Comparison of ENCODE assay signal across 9 mouse cellular contexts in genomic region chr11:5255509-5256014, GRCm38 (mm10). TPM values are rescaled to one million over a fixed set of nuclear protein-coding genes. Genes with fewer than 3 reads are reported as not detected.
DNase-seq lines count a peak whose midpoint lies in the region; ATAC-seq and TF ChIP-seq lines count a peak whose summit lies in the region.
"Had no signal": no experiment of that assay in that cellular context is flagged by ENCODE, and none has a peak within 500 bp of the region (broad histone marks: within the 10 kb centered on the region; RNA-seq: fewer than 3 reads in every experiment).

No protein-coding gene starts in this region.

- WGBS in hindbrain, embryonic 10.5 days, result 46% methylated on average over 9 of the region's 9 CpGs
- 42% methylated on average over 9 of the region's 9 CpGs for WGBS in hindbrain, embryonic 11.5 days
- 7% methylated on average over 9 of the region's 9 CpGs for WGBS in forebrain, embryonic 14.5 days
- 23% methylated on average over 9 of the region's 9 CpGs for WGBS in midbrain, embryonic 16.5 days

- H3K9ac ChIP-seq in hindbrain, embryonic 11.5 days (ENCODE audit: low read depth, low read length), result no peak overlapping the region
- no peak overlapping the region for H3K9ac ChIP-seq in forebrain, embryonic 14.5 days (ENCODE audit: low read length)
- H3K9ac ChIP-seq in midbrain, embryonic 16.5 days (ENCODE audit: low read depth, low read length), result no peak overlapping the region

- no peak overlapping the region for H3K4me2 ChIP-seq in hindbrain, embryonic 11.5 days (replicated peaks; ENCODE audit: low read depth, low read length)
- no peak overlapping the region for H3K4me2 ChIP-seq in forebrain, embryonic 14.5 days (ENCODE audit: low read length)
- H3K4me2 ChIP-seq in midbrain, embryonic 16.5 days (ENCODE audit: low read length), result no peak overlapping the region

- no peaks in the 10 kb centered on the region for H3K36me3 ChIP-seq in hindbrain, embryonic 10.5 days
- no peaks in the 10 kb centered on the region for H3K36me3 ChIP-seq in hindbrain, embryonic 11.5 days (ENCODE audit: control insufficient read depth, insufficient read depth, low read length)
- no peaks in the 10 kb centered on the region for H3K36me3 ChIP-seq in forebrain, embryonic 14.5 days (ENCODE audit: control insufficient read depth, insufficient read depth, low read length)
- H3K36me3 ChIP-seq in midbrain, embryonic 16.5 days (ENCODE audit: control insufficient read depth, insufficient read depth, low read length), result no peaks in the 10 kb centered on the region

- H3K4me1 ChIP-seq in hindbrain, embryonic 10.5 days (replicated peaks), result peaks cover 57% of the 10 kb centered on the region
- peaks cover 3% of the 10 kb centered on the region; the same call in 1 of the 2 replicates for H3K4me1 ChIP-seq in hindbrain, embryonic 11.5 days (replicated peaks; ENCODE audit: control insufficient read depth, insufficient read depth, low read length)
- peaks cover 30% of the 10 kb centered on the region for H3K4me1 ChIP-seq in forebrain, embryonic 14.5 days (ENCODE audit: control insufficient read depth, insufficient read depth, low read length)
- H3K4me1 ChIP-seq in midbrain, embryonic 16.5 days (ENCODE audit: control insufficient read depth, insufficient read depth, low read length), result peaks cover 11% of the 10 kb centered on the region; the same call in 1 of the 2 replicates

- no peak for TF ChIP-seq POLR2A in brain, embryonic 14.5 days (IDR thresholded peaks at IDR 0.05; ENCODE audit: borderline replicate concordance, extremely low read depth, insufficient read depth, insufficient read length, poor library complexity, severe bottlenecking)

- peaks cover 3% of the 10 kb centered on the region; the same call in 1 of the 2 replicates for H3K27me3 ChIP-seq in hindbrain, embryonic 10.5 days (ENCODE audit: insufficient read depth, poor library complexity, severe bottlenecking)
- H3K27me3 ChIP-seq in hindbrain, embryonic 11.5 days (ENCODE audit: control insufficient read depth, insufficient read depth, low read length), result no peaks in the 10 kb centered on the region
- no peaks in the 10 kb centered on the region; the same call in 1 of the 2 replicates for H3K27me3 ChIP-seq in forebrain, embryonic 14.5 days (replicated peaks; ENCODE audit: control insufficient read depth, insufficient read depth, low read length)
- H3K27me3 ChIP-seq in midbrain, embryonic 16.5 days (ENCODE audit: control insufficient read depth, insufficient read depth, low read depth, low read length), result no peaks in the 10 kb centered on the region

- DNase-seq in hindbrain, embryonic 10.5 days (ENCODE audit: low spot score), result no peak
- no peak for DNase-seq in hindbrain, embryonic 11.5 days (ENCODE audit: low spot score)
- peak; percentile 92 for DNase-seq in brain, embryonic 14.5 days (ENCODE audit: low read depth)
- DNase-seq in forebrain, embryonic 14.5 days (ENCODE audit: low spot score), result peak; percentile 91
- no peak for DNase-seq in urinary bladder, postnatal 14 days (ENCODE audit: low spot score)
- no peak for DNase-seq in left cerebral cortex, postnatal 25 days (ENCODE audit: low spot score in 2 of 2)
- DNase-seq: lung, adult 18-20 months had no signal

- H3K4me3 ChIP-seq in hindbrain, embryonic 10.5 days, result no peak overlapping the region
- no peak overlapping the region for H3K4me3 ChIP-seq in hindbrain, embryonic 11.5 days (ENCODE audit: low read depth, low read length)
- no peak overlapping the region for H3K4me3 ChIP-seq in forebrain, embryonic 14.5 days (ENCODE audit: low read depth, low read length)
- H3K4me3 ChIP-seq in midbrain, embryonic 16.5 days (ENCODE audit: low read depth, low read length), result no peak overlapping the region

- intact Hi-C loops in left cerebral cortex, postnatal 25 days (cut with DNase I), result loop anchor here (5.0 kb wide), 1 partner anchor 88 kb away; no protein-coding TSS in a partner anchor

- TF ChIP-seq CTCF in brain, embryonic 14.5 days (IDR thresholded peaks at IDR 0.05; ENCODE audit: borderline replicate concordance, extremely low read depth, insufficient read depth, insufficient read length), result no peak

- H3K27ac ChIP-seq in hindbrain, embryonic 10.5 days, result peak overlapping the region; percentile 24; the same call in 1 of the 2 replicates
- H3K27ac ChIP-seq in hindbrain, embryonic 11.5 days (ENCODE audit: low read depth, low read length), result no peak overlapping the region
- H3K27ac ChIP-seq in forebrain, embryonic 14.5 days (ENCODE audit: low read depth, low read length), result peak overlapping the region; percentile 63
- peak overlapping the region; percentile 39; the same call in 1 of the 2 replicates for H3K27ac ChIP-seq in midbrain, embryonic 16.5 days (ENCODE audit: low read length)

- ATAC-seq in hindbrain, embryonic 11.5 days (ENCODE audit: low FRiP score), result no peak
- peak; percentile 84 for ATAC-seq in forebrain, embryonic 14.5 days
- no peak for ATAC-seq in midbrain, embryonic 16.5 days
- no peak for ATAC-seq in megakaryocyte, adult 5-6 weeks (ENCODE audit: poor library complexity, severe bottlenecking)

- H3K9me3 ChIP-seq in hindbrain, embryonic 10.5 days, result no peaks in the 10 kb centered on the region
- H3K9me3 ChIP-seq in hindbrain, embryonic 11.5 days (ENCODE audit: control insufficient read depth, low read length), result no peaks in the 10 kb centered on the region
- no peaks in the 10 kb centered on the region for H3K9me3 ChIP-seq in forebrain, embryonic 14.5 days (replicated peaks; ENCODE audit: control insufficient read depth, low read length)
- H3K9me3 ChIP-seq in midbrain, embryonic 16.5 days (replicated peaks; ENCODE audit: control insufficient read depth, low read length, poor library complexity, severe bottlenecking), result no peaks in the 10 kb centered on the region

RNA-seq across cellular contexts. Expression of gene Kremen1, which starts 5.8 kb away (rescaled TPM):
- polyA plus RNA-seq in hindbrain, embryonic 10.5 days (2016; fragmentation: Nextera tagmentation; extraction: Ambion mirVana), result 12.1 and 12.8 TPM in 2 replicates
- 6.6 and 6.7 TPM in 2 replicates for polyA plus RNA-seq in hindbrain, embryonic 11.5 days (2014; fragmentation: Nextera tagmentation; extraction: Ambion mirVana)
- 9.2 and 11.4 TPM in 2 replicates for polyA plus RNA-seq in brain, embryonic 14.5 days (2012; rRNA removed)
- polyA plus RNA-seq in forebrain, embryonic 14.5 days (2014; fragmentation: Nextera tagmentation; extraction: Ambion mirVana), result 2.6 and 3.3 TPM in 2 replicates
- 4.0 and 4.8 TPM in 2 replicates for polyA plus RNA-seq in midbrain, embryonic 16.5 days (2015; fragmentation: Nextera tagmentation; extraction: Ambion mirVana)
- 10 to 100 TPM; 14.0 to 15.9 TPM for total RNA-seq in left cerebral cortex, postnatal 25 days (2021)
- 4.2 and 5.4 TPM in 2 replicates for total RNA-seq in megakaryocyte, adult 5-6 weeks (2015)
- total RNA-seq in megakaryocyte, adult 5-6 weeks (2017), result 4.2 and 5.4 TPM in 2 replicates

Comparison
In these comparisons a context has a peak if more than half of its experiments do, and no peak if none do; other contexts are left out.
1. DNase-seq: peak in brain, embryonic 14.5 days (single experiment) and forebrain, embryonic 14.5 days (single experiment); none in hindbrain, embryonic 10.5 days (single experiment), hindbrain, embryonic 11.5 days (single experiment), urinary bladder, postnatal 14 days (single experiment) and left cerebral cortex, postnatal 25 days (0 of 2).